Mouse (Mus musculus) ES-E14 (cell line): ENCODE measurements at regions not wholly inside any gene's neighbourhood (a gene's known extent, or its start where the extent isn't known, plus 50 kb on each side); places are given as distances from the start of the nearest gene placed in this dataset.
A peak's percentile ranks its signal among the peaks of the same experiment; 100 is the strongest.

ENCODE experiments used
- DNase-seq: peaks from one replicate; pipeline ENCODE4 v3.0.0-alpha.2; 2013; ENCODE audit warnings: low read depth, low spot score
- H3K27ac ChIP-seq: 2 replicates; pipeline ENCODE4 v1.5.1; 2012; ENCODE audit warnings: low read depth, mild to moderate bottlenecking, low read length, moderate library complexity, mixed read lengths; ENCODE audit not compliant: poor library complexity, insufficient read depth, severe bottlenecking
- H3K36me3 ChIP-seq: 2 replicates; pipeline ENCODE4 v1.6.1; 2012; ENCODE audit warnings: mild to moderate bottlenecking, low read length, moderate library complexity, mixed read lengths; ENCODE audit not compliant: control insufficient read depth, poor library complexity, insufficient read depth, severe bottlenecking
- H3K4me1 ChIP-seq, 2 experiments: fragments of 150-350 bp in 1 of 2; sonication (generic) in 1 of 2; 2 replicates each; pipeline ENCODE4 v1.6.1; 2012; ENCODE audit warnings: low read length in 2 of 2, mild to moderate bottlenecking in 1 of 2, mixed read lengths in 1 of 2; ENCODE audit not compliant: control insufficient read depth in 2 of 2, insufficient read depth in 2 of 2, poor library complexity in 1 of 2
- H3K4me3 ChIP-seq, 2 experiments: fragments of 150-350 bp in 1 of 2; sonication (generic) in 1 of 2; 2 replicates each; pipeline ENCODE4 v1.5.1; 2012; ENCODE audit warnings: low read length in 2 of 2, low read depth in 1 of 2, mild to moderate bottlenecking in 1 of 2, mixed read lengths in 1 of 2; ENCODE audit not compliant: insufficient read depth in 1 of 2, poor library complexity in 1 of 2, severe bottlenecking in 1 of 2
- H3K9ac ChIP-seq: 2 replicates; pipeline ENCODE4 v1.6.1; 2012; ENCODE audit warnings: low read depth, mild to moderate bottlenecking, low read length, mixed read lengths; ENCODE audit not compliant: poor library complexity, insufficient read depth, severe bottlenecking
- H3K9me3 ChIP-seq: fragments of 150-350 bp; sonication (generic); 2 replicates; pipeline ENCODE4 v1.6.1; 2012; ENCODE audit warnings: low read depth, mild to moderate bottlenecking, low read length; ENCODE audit not compliant: control insufficient read depth, insufficient read depth
- CHD2 ChIP-seq: IDR thresholded peaks from 2 replicates; pipeline ENCODE4 v1.6.1; 2014; ENCODE audit warnings: mild to moderate bottlenecking, low read depth, low read length, inconsistent platforms
- HCFC1 ChIP-seq: IDR thresholded peaks from 2 replicates; pipeline ENCODE4 v1.6.1; 2012; ENCODE audit warnings: low read length, inconsistent platforms, borderline replicate concordance; ENCODE audit not compliant: insufficient read depth
- MAFK ChIP-seq: IDR thresholded peaks from 2 replicates; pipeline ENCODE4 v1.6.1; 2014; ENCODE audit warnings: mild to moderate bottlenecking, low read depth, low read length, inconsistent platforms; ENCODE audit not compliant: insufficient read depth
- ZC3H11A ChIP-seq: IDR thresholded peaks from 2 replicates; pipeline ENCODE4 v1.6.1; 2012; ENCODE audit warnings: low read depth, mild to moderate bottlenecking, inconsistent platforms, low read length, borderline replicate concordance
- ZNF384 ChIP-seq: IDR thresholded peaks from 2 replicates; pipeline ENCODE4 v1.6.1; 2012; ENCODE audit warnings: low read depth, low read length, inconsistent platforms
- in situ Hi-C, 2 experiments: fragments of 600-800 bp; cut with MboI; formaldehyde crosslinking; loops; one replicate each; pipeline ENCODE4 v1.15.1; 2025; ENCODE audit warnings: low sequenced_read_pairs in 2 of 2, inconsistent platforms in 1 of 2; ENCODE audit not compliant: unreplicated experiment in 2 of 2

DNA sequence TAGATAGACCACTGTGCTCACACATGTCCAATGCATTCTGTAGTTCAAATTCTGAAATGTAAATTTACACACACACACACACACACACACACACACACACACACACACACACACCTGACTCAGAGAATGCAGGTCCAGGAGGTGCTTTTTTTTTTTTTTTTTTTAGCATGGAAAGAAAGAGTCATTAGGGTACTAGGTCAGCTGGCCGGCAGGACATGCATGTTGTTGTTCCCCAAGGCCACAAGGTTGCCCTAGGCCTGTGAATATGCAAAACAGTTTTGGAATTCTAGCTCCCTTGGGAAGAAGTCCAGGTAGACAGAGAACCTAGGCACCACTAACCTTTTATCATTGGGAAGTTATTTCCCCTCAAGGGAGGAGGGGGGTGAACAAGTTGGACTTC, 184.1 kb upstream of the Marcks start:
- H3K4me3 ChIP-seq: no peak overlapping the region
- H3K9me3 ChIP-seq: no peaks in the 10 kb centered on the region
- no peak overlapping the region for H3K9ac ChIP-seq
- in situ Hi-C loops: no loop called here
- DNase-seq: no peak
- peaks cover 3 to 5% of the 10 kb centered on the region in 2 experiments; a peak in 2 of 4 replicates for H3K4me1 ChIP-seq
- TF ChIP-seq MAFK: no peak
- 0 out of 2 replicates have a peak, but pooled peaks have one; percentile 39 for TF ChIP-seq ZNF384
- no peak for TF ChIP-seq CHD2
- TF ChIP-seq ZC3H11A: no peak
- no peaks in the 10 kb centered on the region for H3K36me3 ChIP-seq
- H3K27ac ChIP-seq: no peak overlapping the region

DNA sequence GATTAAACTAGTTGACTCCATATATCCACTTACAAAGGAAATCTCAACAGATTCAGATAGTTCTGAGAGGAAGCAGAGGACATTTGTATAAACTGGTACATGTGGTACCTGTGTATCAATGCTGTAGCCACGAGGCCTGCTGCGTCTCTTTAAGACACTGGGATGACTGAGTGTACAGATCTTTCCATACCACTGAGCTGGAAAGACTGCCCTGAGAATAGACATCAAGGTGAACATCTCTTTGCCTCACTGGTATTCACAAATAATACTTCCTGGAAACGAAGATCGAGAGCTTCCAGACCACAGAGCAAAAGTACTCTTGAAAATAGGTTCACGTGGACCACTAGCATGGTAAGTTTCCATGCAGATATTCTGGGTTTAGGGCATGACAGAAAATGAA, 183.6 kb upstream of the Marcks start:
- no peak overlapping the region for H3K9ac ChIP-seq
- no peak for DNase-seq
- no peaks in the 10 kb centered on the region for H3K9me3 ChIP-seq
- TF ChIP-seq ZC3H11A: no peak
- TF ChIP-seq ZNF384: no peak
- no peak for TF ChIP-seq CHD2
- TF ChIP-seq HCFC1: no peak
- no peak for TF ChIP-seq MAFK
- H3K4me1 ChIP-seq: peaks cover 3 to 5% of the 10 kb centered on the region in 2 experiments; a peak in 2 of 4 replicates
- no peak overlapping the region for H3K27ac ChIP-seq
- in situ Hi-C loops: no loop called here
- H3K36me3 ChIP-seq: no peaks in the 10 kb centered on the region
- no peak overlapping the region for H3K4me3 ChIP-seq

- DNase-seq: no peak
- H3K4me3 ChIP-seq: no peak overlapping the region
- in situ Hi-C loops: no loop called here
- no peaks in the 10 kb centered on the region for H3K36me3 ChIP-seq
- no peaks in the 10 kb centered on the region for H3K9me3 ChIP-seq
- TF ChIP-seq ZC3H11A (no peak), HCFC1 (no peak), CHD2 (no peak), ZNF384 (no peak), MAFK (no peak)
- H3K27ac ChIP-seq: no peak overlapping the region
- H3K9ac ChIP-seq: no peak overlapping the region
- peaks cover 3 to 5% of the 10 kb centered on the region in 2 experiments; a peak in 2 of 4 replicates for H3K4me1 ChIP-seq
Measured at GRCm38 (mm10) chr10:37321171-37321570, 182.5 kb upstream of the Marcks start.

GRCm38 (mm10) chr10:37319746-37320430, 181.2 kb upstream of the Marcks start:
- no peak overlapping the region for H3K4me3 ChIP-seq
- in situ Hi-C loops: no loop called here

More at GRCm38 (mm10) chr10:37319746-37320430, 181.2 kb upstream of the Marcks start:
- Histone ChIP-seq H3K9me3 (no peaks in the 10 kb centered on the region), H3K9ac (no peak overlapping the region), H3K36me3 (no peaks in the 10 kb centered on the region), H3K4me1 (peaks cover 3 to 5% of the 10 kb centered on the region in 2 experiments; a peak in 2 of 4 replicates), H3K27ac (no peak overlapping the region)
- no peak for DNase-seq
- TF ChIP-seq ZC3H11A (no peak), CHD2 (no peak), ZNF384 (no peak), MAFK (no peak), HCFC1 (no peak)
